Mouse (Mus musculus): ENCODE results near the gene Psd. TPM values are rescaled to one million over a fixed set of nuclear protein-coding genes. Genes with fewer than 3 reads are reported as not detected.

Psd gene
- total RNA-seq, 2 experiments from 2014 or later = 588 to 629 TPM

GRCm38 (mm10) chr19:46286926-46287325, 40.0 kb downstream of the Psd start:
- DNase-seq (ENCODE audit: low spot score in 2 of 2) = no peak

GRCm38 (mm10) chr19:46286047-46286446, 40.9 kb downstream of the Psd start:
- no peak for DNase-seq (ENCODE audit: low spot score in 2 of 2)
- intact Hi-C loops (cut with DNase I) = no loop called here

More at GRCm38 (mm10) chr19:46286926-46287325, 40.0 kb downstream of the Psd start:
- intact Hi-C loops (cut with DNase I) = no loop called here

- intact Hi-C loops (cut with DNase I) = no loop called here
- DNase-seq (ENCODE audit: low spot score in 2 of 2) = no peak
Measured at GRCm38 (mm10) chr19:46285631-46286030, 41.3 kb downstream of the Psd start.

- DNase-seq (ENCODE audit: low spot score in 2 of 2) = no peak
- intact Hi-C loops (cut with DNase I) = no loop called here
Measured at GRCm38 (mm10) chr19:46284686-46285085, 42.3 kb downstream of the Psd start.

- no peak for DNase-seq (ENCODE audit: low spot score in 2 of 2)
- intact Hi-C loops (cut with DNase I) = no loop called here
Measured at GRCm38 (mm10) chr19:46282081-46282849, 44.7 kb downstream of the Psd start.

GRCm38 (mm10) chr19:46275307-46275706, 51.6 kb downstream of the Psd start:
- no peak for DNase-seq (ENCODE audit: low spot score in 2 of 2)
- intact Hi-C loops (cut with DNase I) = loop anchor here (5.0 kb wide), 1 partner anchor 188 kb away; no protein-coding TSS in a partner anchor

GRCm38 (mm10) chr19:46264762-46265161, 62.2 kb downstream of the Psd start:
- DNase-seq (ENCODE audit: low spot score in 2 of 2) = no peak
- intact Hi-C loops (cut with DNase I) = no loop called here

Small RNAs within 50 kb of the gene (microRNA-seq; reads per million reads assigned to microRNA genes)
- gene Mir146b = 2.7 to 5.4 reads per million in 2 experiments

Other genes with a start within 250 kb of the Psd start
- not detected for gene Elovl3, start 195.3 kb downstream of the Psd start, total RNA-seq (2021)
- gene Pitx3, start 178.8 kb downstream of the Psd start, total RNA-seq (2021) = not detected
- gene Gbf1, start 174.6 kb downstream of the Psd start, total RNA-seq (2021) = 10 to 100 TPM; 87.4 to 98.2 TPM
- 1 to 10 TPM; 2.4 to 3.0 TPM for gene Nfkb2, start 22.8 kb downstream of the Psd start, total RNA-seq (2021)
- 10 to 100 TPM; 28.6 to 29.0 TPM for gene Fbxl15, start 1.0 kb upstream of the Psd start, total RNA-seq (2021)
- gene Cuedc2, start 11.5 kb upstream of the Psd start, total RNA-seq (2021) = 100 to 1,000 TPM; 174 to 185 TPM
- 10 to 100 TPM; 24.1 to 28.1 TPM for gene Mfsd13a, start 14.0 kb upstream of the Psd start, total RNA-seq (2021)
- 1 to 10 TPM in 1 of 2 experiments, under 1 TPM in 1; 0.94 to 1.2 TPM for gene 2310034G01Rik, start 23.1 kb upstream of the Psd start, total RNA-seq (2021)
- 100 to 1,000 TPM; 187 to 190 TPM for gene Actr1a, start 68.6 kb upstream of the Psd start, total RNA-seq (2021)
- 10 to 100 TPM; 16.8 to 21.0 TPM for gene Sufu, start 69.7 kb upstream of the Psd start, total RNA-seq (2021)
- gene Trim8, start 174.5 kb upstream of the Psd start, total RNA-seq (2021) = 100 to 1,000 TPM; 114 to 116 TPM
- 100 to 1,000 TPM; 113 to 120 TPM for gene Arl3, start 246.0 kb upstream of the Psd start, total RNA-seq (2021)
- gene Sfxn2, start 246.2 kb upstream of the Psd start, total RNA-seq (2021) = 1 to 10 TPM; 3.7 to 4.8 TPM

Measured in left cerebral cortex, postnatal 25 days (tissue).